Comparison of ENCODE assay signal across 19 mouse cellular contexts in the genomic region with DNA sequence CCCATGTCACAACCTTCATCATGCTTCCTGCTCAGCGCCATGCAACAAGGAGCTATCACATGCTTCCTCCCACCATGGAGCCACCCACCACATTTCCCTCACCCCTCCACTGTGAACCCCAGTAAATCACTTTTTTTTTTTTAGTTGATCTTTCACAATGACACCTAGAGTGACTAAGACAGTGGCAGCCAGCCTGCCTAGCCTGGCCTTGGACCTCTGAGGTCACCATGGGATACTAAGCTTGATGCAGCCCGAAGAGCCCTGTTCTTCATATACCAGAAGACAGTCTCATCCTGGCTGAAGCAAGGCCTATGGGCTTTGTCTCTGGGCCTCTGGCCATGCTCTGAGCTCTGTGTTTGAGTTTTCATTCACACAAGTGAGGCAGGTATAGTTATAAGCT.
DNase-seq lines count a peak whose midpoint lies in the region; ATAC-seq lines count a peak whose summit lies in the region.
"Had no signal": no experiment of that assay in that cellular context is flagged by ENCODE, and none has a peak within 500 bp of the region (broad histone marks: within the 10 kb centered on the region; RNA-seq: fewer than 3 reads in every experiment).

No protein-coding gene starts in this region.

- intact Hi-C loops in left cerebral cortex, postnatal 25 days (cut with DNase I): no loop called here

- ATAC-seq in granulocyte monocyte progenitor cell, adult 5-6 weeks (replicated peaks; ENCODE audit: poor library complexity, severe bottlenecking): peak; percentile 55
- ATAC-seq: CD4-positive, CD25-positive, alpha-beta regulatory T cell, adult 4 months; forebrain, embryonic 14.5 days; forebrain, postnatal 0 days; hindbrain, embryonic 16.5 days; intestine, embryonic 15.5 days had no signal

- peak; percentile 26 for DNase-seq in adrenal gland, adult 8-10 months
- peak; percentile 56 for DNase-seq in adrenal gland, postnatal 14 days
- DNase-seq in left cerebral cortex, postnatal 25 days (ENCODE audit: low spot score in 2 of 2): no peak
- no peak for DNase-seq in ovary, postnatal 14 days (ENCODE audit: low spot score)
- DNase-seq in cerebellum, adult 8-10 months: no peak
- DNase-seq: cerebellum, adult 18-20 months; cerebellum, adult 9-11 months; cerebellum, postnatal 25 days; forebrain, postnatal 0 days; gastrocnemius, adult 2 months; gastrocnemius, postnatal 14 days; heart, adult 18-20 months; heart, postnatal 14 days; kidney, adult 11 months had no signal

Comparison
In these comparisons a context has a peak if more than half of its experiments do, and no peak if none do; other contexts are left out.
1. DNase-seq: peak in adrenal gland, adult 8-10 months (single experiment) and adrenal gland, postnatal 14 days (single experiment); none in left cerebral cortex, postnatal 25 days (0 of 2), ovary, postnatal 14 days (single experiment) and cerebellum, adult 8-10 months (single experiment).